ENCODE assay signal across 8 mouse cellular contexts in genomic region chr9:32506161-32506560, GRCm38 (mm10). TPM values are rescaled to one million over a fixed set of nuclear protein-coding genes. Genes with fewer than 3 reads are reported as not detected.
DNase-seq lines count a peak whose midpoint lies in the region; ATAC-seq and TF ChIP-seq lines count a peak whose summit lies in the region.

No protein-coding gene starts in this region.

- 36% methylated on average over 8 of the region's 8 CpGs for WGBS in heart, adult 2 months
- 21% methylated on average over 8 of the region's 8 CpGs for WGBS in kidney, postnatal 0 days

- H3K9me3 ChIP-seq in kidney, postnatal 0 days (replicated peaks; ENCODE audit: low read length): no peaks in the 10 kb centered on the region

- peak; percentile 99 for TF ChIP-seq EP300 in heart, adult 2 months (IDR thresholded peaks at IDR 0.05; ENCODE audit: insufficient read depth, low read depth, low read length)

- no peaks in the 10 kb centered on the region for H3K27me3 ChIP-seq in heart, adult 2 months (ENCODE audit: control insufficient read depth, insufficient read depth, low read length)
- H3K27me3 ChIP-seq in kidney, postnatal 0 days (ENCODE audit: insufficient read depth, low read length): no peaks in the 10 kb centered on the region

- peaks cover 26% of the 10 kb centered on the region; the same call in 1 of the 2 replicates for H3K36me3 ChIP-seq in heart, adult 2 months (ENCODE audit: control insufficient read depth, insufficient read depth, low read length)
- H3K36me3 ChIP-seq in kidney, postnatal 0 days (ENCODE audit: insufficient read depth, low read length): no peaks in the 10 kb centered on the region

- no peak for ATAC-seq in kidney, postnatal 0 days (replicated peaks; ENCODE audit: low FRiP score, low read depth)

- no peak overlapping the region for H3K4me2 ChIP-seq in kidney, postnatal 0 days (ENCODE audit: low read length)

- H3K9ac ChIP-seq in heart, adult 2 months (ENCODE audit: low read depth, low read length): peak overlapping the region; percentile 48
- no peak overlapping the region for H3K9ac ChIP-seq in kidney, postnatal 0 days (ENCODE audit: low read depth, low read length)

- H3K4me3 ChIP-seq in heart, adult 2 months: peak overlapping the region; percentile 26; the same call in 1 of the 2 replicates
- no peak overlapping the region for H3K4me3 ChIP-seq in kidney, postnatal 0 days (replicated peaks; ENCODE audit: low read depth, low read length)

- intact Hi-C loops in heart, adult 2 months (cut with DNase I): loop anchor here (1.0 kb wide), 1 partner anchor 13 kb away; no protein-coding TSS in a partner anchor
- intact Hi-C loops in left cerebral cortex, postnatal 4 days (cut with DNase I): no loop called here

- H3K27ac ChIP-seq in heart, adult 2 months: peak overlapping the region; percentile 91
- H3K27ac ChIP-seq in kidney, postnatal 0 days: peak overlapping the region; percentile 58

- DNase-seq in adrenal gland, adult 8-10 months: peak; percentile 58
- no peak for DNase-seq in adrenal gland, adult 18-20 months (ENCODE audit: low spot score in 2 of 2)
- peak; percentile 56 to 78 for DNase-seq in heart, adult 2 months
- DNase-seq in kidney, postnatal 0 days (ENCODE audit: low spot score): peak; percentile 69
- peak; percentile 68 for DNase-seq in naive thymus-derived CD4-positive, alpha-beta T cell, adult 2 months (ENCODE audit: low read depth)
- DNase-seq in layer of hippocampus, adult 9-11 months: no peak
- DNase-seq in left cerebral cortex, postnatal 4 days: no peak
- DNase-seq in testis, postnatal 14 days (ENCODE audit: low spot score): no peak

- peaks cover 45% of the 10 kb centered on the region for H3K4me1 ChIP-seq in heart, adult 2 months (ENCODE audit: control insufficient read depth, insufficient read depth, low read length)
- peaks cover 21% of the 10 kb centered on the region; the same call in 1 of the 2 replicates for H3K4me1 ChIP-seq in kidney, postnatal 0 days (replicated peaks; ENCODE audit: insufficient read depth, low read length)

- TF ChIP-seq POLR2A in heart, adult 2 months (IDR thresholded peaks at IDR 0.05; ENCODE audit: insufficient read depth, low read depth, low read length): peak; percentile 81

- peaks cover 2% of the 10 kb centered on the region; the same call in 1 of the 2 replicates for H3K79me2 ChIP-seq in heart, adult 2 months (replicated peaks; ENCODE audit: control insufficient read depth, insufficient read depth, low read length)

- TF ChIP-seq CTCF in heart, adult 2 months (IDR thresholded peaks at IDR 0.05): no peak
- no peak for TF ChIP-seq CTCF in kidney, postnatal 0 days (IDR thresholded peaks at IDR 0.05; ENCODE audit: low read depth)

RNA-seq across cellular contexts. Expression of gene Fli1, which starts 36.5 kb away (rescaled TPM):
- 10 to 100 TPM; 12.0 to 20.5 (median 15.5) TPM for total RNA-seq in adrenal gland, adult 8-10 months (2022)
- 10 to 100 TPM; 11.0 to 14.6 TPM for total RNA-seq in adrenal gland, adult 18-20 months (2021)
- 10 to 100 TPM; 23.5 to 28.2 TPM for total RNA-seq in heart, adult 2 months (2021)
- polyA plus RNA-seq in heart, adult 2 months (2012; rRNA removed): 14.9 and 17.4 TPM in 2 replicates
- 21.6 and 23.6 TPM in 2 replicates for polyA plus RNA-seq in kidney, postnatal 0 days (2015; fragmentation: Nextera tagmentation; extraction: Ambion mirVana)
- total RNA-seq in left cerebral cortex, postnatal 4 days (2021): 1 to 10 TPM; 8.5 to 10.0 TPM

Comparison
In these comparisons a context has a peak if more than half of its experiments do, and no peak if none do; other contexts are left out.
1. DNase-seq: peak in adrenal gland, adult 8-10 months (single experiment), heart, adult 2 months (2 of 2), kidney, postnatal 0 days (single experiment) and naive thymus-derived CD4-positive, alpha-beta T cell, adult 2 months (single experiment); none in adrenal gland, adult 18-20 months (0 of 2), layer of hippocampus, adult 9-11 months (single experiment), left cerebral cortex, postnatal 4 days (single experiment) and testis, postnatal 14 days (single experiment).